Comparison of ENCODE assay signal across 8 mouse cellular contexts in the genomic region with DNA sequence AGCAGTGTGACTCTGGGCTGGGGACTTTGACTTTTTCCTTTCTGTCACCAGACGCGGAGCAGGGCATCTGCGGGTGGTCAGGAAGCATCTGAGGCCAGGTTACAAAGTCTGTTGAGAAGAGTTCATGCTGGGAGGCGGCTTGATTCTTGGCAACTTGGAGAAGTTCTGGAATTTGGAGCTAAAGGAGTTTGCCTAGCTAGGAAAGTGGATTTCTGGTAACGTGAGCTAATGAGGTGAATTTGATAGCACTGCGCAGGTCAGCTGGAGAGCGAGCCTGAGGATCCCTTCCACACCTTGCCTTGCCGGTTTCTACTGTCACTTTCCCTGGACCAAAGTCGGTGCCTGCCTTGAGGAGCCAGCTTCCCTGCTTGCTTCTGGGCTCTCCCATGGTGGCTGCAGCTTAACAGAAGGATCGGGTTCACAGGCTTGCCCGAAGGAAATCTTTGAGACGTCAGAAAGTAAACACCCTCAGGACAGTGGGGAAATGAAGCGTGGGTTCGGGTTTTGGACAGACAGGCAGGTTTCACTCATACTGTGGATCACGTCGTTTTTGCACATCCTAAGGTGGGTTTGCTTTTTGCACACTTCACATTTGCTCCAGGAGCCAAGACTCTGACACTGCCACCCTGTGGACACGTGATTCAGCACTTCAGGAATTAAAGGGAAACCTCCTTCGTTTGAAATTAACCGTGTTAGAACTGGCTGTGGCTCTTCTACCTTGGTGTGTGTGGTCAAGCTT. TPM values are rescaled to one million over a fixed set of nuclear protein-coding genes. Genes with fewer than 3 reads are reported as not detected.
A peak's percentile ranks its signal among the peaks of the same experiment; 100 is the strongest.
DNase-seq lines count a peak whose midpoint lies in the region; ATAC-seq and TF ChIP-seq lines count a peak whose summit lies in the region.

No protein-coding gene starts in this region.

- peak overlapping the region; percentile 93 for H3K27ac ChIP-seq in gastrocnemius, adult 2 months
- H3K27ac ChIP-seq in bone marrow, adult 2 months (ENCODE audit: control insufficient read depth, insufficient read depth, low read depth, low read length, poor library complexity), result no peak overlapping the region
- H3K27ac ChIP-seq in hindbrain, embryonic 13.5 days, result no peak overlapping the region
- peak overlapping the region; percentile 44; the same call in 1 of the 2 replicates for H3K27ac ChIP-seq in limb, embryonic 13.5 days
- H3K27ac ChIP-seq in midbrain, embryonic 15.5 days, result peak overlapping the region; percentile 37; the same call in 1 of the 2 replicates

- peak; percentile 50 for DNase-seq in gastrocnemius, adult 2 months
- DNase-seq in gastrocnemius, adult 8-10 months (ENCODE audit: low spot score in 2 of 2), result no peak
- peak; percentile 37 to 40 for DNase-seq in thymus, postnatal 36 days

- peaks cover 4% of the 10 kb centered on the region; the same call in 1 of the 2 replicates for H3K27me3 ChIP-seq in hindbrain, embryonic 13.5 days
- H3K27me3 ChIP-seq in limb, embryonic 13.5 days, result no peaks in the 10 kb centered on the region
- no peaks in the 10 kb centered on the region for H3K27me3 ChIP-seq in midbrain, embryonic 15.5 days (replicated peaks)

- peak overlapping the region; percentile 79 for H3K4me3 ChIP-seq in gastrocnemius, adult 2 months
- peak overlapping the region; percentile 39 for H3K4me3 ChIP-seq in bone marrow, adult 2 months (replicated peaks; ENCODE audit: control insufficient read depth, low read depth, low read length)
- peak overlapping the region; percentile 41 for H3K4me3 ChIP-seq in hindbrain, embryonic 13.5 days
- H3K4me3 ChIP-seq in limb, embryonic 13.5 days, result peak overlapping the region; percentile 44
- H3K4me3 ChIP-seq in midbrain, embryonic 15.5 days, result peak overlapping the region; percentile 42

- WGBS in bone marrow, adult 2 months, result 13% methylated on average over 19 of the region's 19 CpGs
- 12% methylated on average over 19 of the region's 19 CpGs for WGBS in hindbrain, embryonic 13.5 days
- 3% methylated on average over 19 of the region's 19 CpGs for WGBS in limb, embryonic 13.5 days
- 8% methylated on average over 19 of the region's 19 CpGs for WGBS in midbrain, embryonic 15.5 days

- TF ChIP-seq CTCF in gastrocnemius, adult 2 months (IDR thresholded peaks at IDR 0.05), result peak; percentile 40
- TF ChIP-seq CTCF in bone marrow, adult 2 months (IDR thresholded peaks at IDR 0.05; ENCODE audit: control insufficient read depth, insufficient read depth, low read length), result peak; percentile 49

- H3K9me3 ChIP-seq in hindbrain, embryonic 13.5 days, result no peaks in the 10 kb centered on the region
- H3K9me3 ChIP-seq in limb, embryonic 13.5 days, result no peaks in the 10 kb centered on the region
- no peaks in the 10 kb centered on the region for H3K9me3 ChIP-seq in midbrain, embryonic 15.5 days

- no peaks in the 10 kb centered on the region for H3K36me3 ChIP-seq in hindbrain, embryonic 13.5 days
- H3K36me3 ChIP-seq in limb, embryonic 13.5 days, result peaks cover 9% of the 10 kb centered on the region; the same call in 1 of the 2 replicates
- no peaks in the 10 kb centered on the region for H3K36me3 ChIP-seq in midbrain, embryonic 15.5 days (replicated peaks)

- TF ChIP-seq POLR2A in bone marrow, adult 2 months (IDR thresholded peaks at IDR 0.05; ENCODE audit: borderline replicate concordance, control insufficient read depth, low read depth, low read length), result no peak

- H3K4me2 ChIP-seq in hindbrain, embryonic 13.5 days, result peak overlapping the region; percentile 60
- peak overlapping the region; percentile 71 for H3K4me2 ChIP-seq in limb, embryonic 13.5 days (replicated peaks)
- peak overlapping the region; percentile 60 for H3K4me2 ChIP-seq in midbrain, embryonic 15.5 days

- peaks cover 1% of the 10 kb centered on the region for H3K4me1 ChIP-seq in bone marrow, adult 2 months (ENCODE audit: control insufficient read depth, insufficient read depth, low read length)
- peaks cover 30% of the 10 kb centered on the region for H3K4me1 ChIP-seq in hindbrain, embryonic 13.5 days (replicated peaks)
- H3K4me1 ChIP-seq in limb, embryonic 13.5 days, result peaks cover 41% of the 10 kb centered on the region
- peaks cover 31% of the 10 kb centered on the region for H3K4me1 ChIP-seq in midbrain, embryonic 15.5 days

- intact Hi-C loops in gastrocnemius, adult 2 months (cut with DNase I), result loop anchor here (5.0 kb wide), 1 partner anchor 75 kb away; no protein-coding TSS in a partner anchor

- peak; percentile 77 for ATAC-seq in erythroblast, adult 5-6 weeks (replicated peaks; ENCODE audit: low FRiP score, poor library complexity, severe bottlenecking)
- ATAC-seq in hindbrain, embryonic 13.5 days (ENCODE audit: low FRiP score), result peak; percentile 37; the same call in 1 of the 2 replicates
- no peak; the same call in 1 of the 2 replicates for ATAC-seq in limb, embryonic 13.5 days (ENCODE audit: low FRiP score, low read depth)
- peak; percentile 59 for ATAC-seq in midbrain, embryonic 15.5 days (replicated peaks)

- peak overlapping the region; percentile 61 for H3K9ac ChIP-seq in hindbrain, embryonic 13.5 days
- H3K9ac ChIP-seq in limb, embryonic 13.5 days, result peak overlapping the region; percentile 43
- peak overlapping the region; percentile 38 for H3K9ac ChIP-seq in midbrain, embryonic 15.5 days

RNA-seq across cellular contexts. Expression of gene Wbp4, which starts 5.8 kb away (rescaled TPM):
- 10 to 100 TPM; 19.3 to 25.7 TPM for total RNA-seq in gastrocnemius, adult 2 months (2021)
- total RNA-seq in gastrocnemius, adult 8-10 months (2022), result 10 to 100 TPM; 18.1 to 23.2 (median 20.3) TPM
- 22.6 and 24.5 TPM in 2 replicates for polyA plus RNA-seq in bone marrow, adult 2 months (2011; ENCODE audit: insufficient read depth, insufficient read length, low replicate concordance, missing spikeins)
- total RNA-seq in erythroblast, adult 5-6 weeks (2015; ENCODE audit: low replicate concordance), result 12.1 and 13.0 TPM in 2 replicates
- 30.7 and 45.6 TPM in 2 replicates for total RNA-seq in erythroblast, adult 5-6 weeks (2017; ENCODE audit: low replicate concordance)
- 43.9 and 46.1 TPM in 2 replicates for polyA plus RNA-seq in hindbrain, embryonic 13.5 days (2015; fragmentation: Nextera tagmentation; extraction: Ambion mirVana)
- 48.5 and 49.5 TPM in 2 replicates for polyA plus RNA-seq in limb, embryonic 13.5 days (2015; fragmentation: Nextera tagmentation; extraction: Ambion mirVana)
- polyA plus RNA-seq in midbrain, embryonic 15.5 days (2015; fragmentation: Nextera tagmentation; extraction: Ambion mirVana), result 42.7 and 43.4 TPM in 2 replicates

RNA-seq across cellular contexts. Expression of gene Elf1, which starts 6.2 kb away (rescaled TPM):
- total RNA-seq in gastrocnemius, adult 2 months (2021), result 1 to 10 TPM; 4.6 to 6.0 TPM
- 1 to 10 TPM; 3.0 to 4.3 (median 4.0) TPM for total RNA-seq in gastrocnemius, adult 8-10 months (2022)
- 20.1 and 22.6 TPM in 2 replicates for polyA plus RNA-seq in bone marrow, adult 2 months (2011; ENCODE audit: insufficient read depth, insufficient read length, low replicate concordance, missing spikeins)
- 38.8 and 45.6 TPM in 2 replicates for total RNA-seq in erythroblast, adult 5-6 weeks (2015; ENCODE audit: low replicate concordance)
- total RNA-seq in erythroblast, adult 5-6 weeks (2017; ENCODE audit: low replicate concordance), result 83.8 and 92.9 TPM in 2 replicates
- 3.8 and 3.9 TPM in 2 replicates for polyA plus RNA-seq in hindbrain, embryonic 13.5 days (2015; fragmentation: Nextera tagmentation; extraction: Ambion mirVana)
- 9.2 and 9.9 TPM in 2 replicates for polyA plus RNA-seq in limb, embryonic 13.5 days (2015; fragmentation: Nextera tagmentation; extraction: Ambion mirVana)
- 3.0 and 3.6 TPM in 2 replicates for polyA plus RNA-seq in midbrain, embryonic 15.5 days (2015; fragmentation: Nextera tagmentation; extraction: Ambion mirVana)

RNA-seq across cellular contexts. Expression of gene Kbtbd6, which starts 35.5 kb away (rescaled TPM):
- under 1 TPM in 1 of 2 experiments, not detected in 1; 0.20 TPM for total RNA-seq in gastrocnemius, adult 2 months (2021)
- not detected for total RNA-seq in gastrocnemius, adult 8-10 months (2022)
- 3.2 and 5.3 TPM in 2 replicates for polyA plus RNA-seq in bone marrow, adult 2 months (2011; ENCODE audit: insufficient read depth, insufficient read length, low replicate concordance, missing spikeins)
- total RNA-seq in erythroblast, adult 5-6 weeks (2015; ENCODE audit: low replicate concordance), result 0.96 and 2.1 TPM in 2 replicates
- total RNA-seq in erythroblast, adult 5-6 weeks (2017; ENCODE audit: low replicate concordance), result 2.6 and 3.6 TPM in 2 replicates
- polyA plus RNA-seq in hindbrain, embryonic 13.5 days (2015; fragmentation: Nextera tagmentation; extraction: Ambion mirVana), result 1.5 and 1.6 TPM in 2 replicates
- polyA plus RNA-seq in limb, embryonic 13.5 days (2015; fragmentation: Nextera tagmentation; extraction: Ambion mirVana), result 3.4 and 3.7 TPM in 2 replicates
- polyA plus RNA-seq in midbrain, embryonic 15.5 days (2015; fragmentation: Nextera tagmentation; extraction: Ambion mirVana), result 1.7 and 1.9 TPM in 2 replicates

Comparison
In these comparisons a context has a peak if more than half of its experiments do, and no peak if none do; other contexts are left out.
1. DNase-seq: peak in gastrocnemius, adult 2 months (single experiment) and thymus, postnatal 36 days (2 of 2); none in gastrocnemius, adult 8-10 months (0 of 2).
2. H3K27ac ChIP-seq: peak in gastrocnemius, adult 2 months (single experiment), limb, embryonic 13.5 days (single experiment) and midbrain, embryonic 15.5 days (single experiment); none in bone marrow, adult 2 months (single experiment) and hindbrain, embryonic 13.5 days (single experiment).
3. Peak in every context shown above with its lines, with median percentiles within 50 percentile points of each other: H3K4me3 ChIP-seq, H3K4me2 ChIP-seq and H3K9ac ChIP-seq.